Mouse (Mus musculus): Measurements from ENCODE around the gene Mob1b. TPM values are rescaled to one million over a fixed set of nuclear protein-coding genes. Genes with fewer than 3 reads are reported as not detected.

Mob1b gene
- polyA plus RNA-seq, 1 experiment = not detected

DNA sequence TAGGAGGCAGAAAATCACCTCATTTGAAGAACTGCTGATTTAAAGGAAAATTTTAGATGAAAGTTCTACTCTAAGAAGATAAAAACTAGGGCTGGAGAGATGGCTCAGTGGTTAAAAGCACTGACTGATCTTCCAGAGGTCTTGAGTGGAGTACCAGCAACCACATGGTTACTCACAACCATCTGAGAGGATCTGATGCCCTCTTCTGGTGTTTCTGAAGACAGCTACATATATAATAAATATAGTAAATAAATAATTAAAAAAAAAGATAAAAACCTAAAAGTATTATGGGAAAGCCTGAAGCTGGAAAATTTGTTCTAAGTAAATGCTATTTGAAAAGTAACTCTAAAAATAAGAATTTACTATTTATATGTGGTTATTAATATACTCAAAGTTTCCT, 27.6 kb upstream of the Mob1b start:
- Histone ChIP-seq H3K27ac (ENCODE audit: insufficient read depth, low read depth, low read length) (no peak overlapping the region), H3K4me3 (ENCODE audit: insufficient read depth, low read depth, low read length) (no peak overlapping the region), H3K4me1 (ENCODE audit: control insufficient read depth, insufficient read depth, low read length) (no peaks in the 10 kb centered on the region)
- no peak for TF ChIP-seq CTCF (IDR thresholded peaks at IDR 0.05; ENCODE audit: insufficient read depth, low read depth, low read length)
- TF ChIP-seq POLR2A (IDR thresholded peaks at IDR 0.05; ENCODE audit: insufficient read depth, low read depth, low read length) = no peak

- Histone ChIP-seq H3K27ac (ENCODE audit: insufficient read depth, low read depth, low read length) (no peak overlapping the region), H3K4me1 (ENCODE audit: control insufficient read depth, insufficient read depth, low read length) (no peaks in the 10 kb centered on the region), H3K4me3 (ENCODE audit: insufficient read depth, low read depth, low read length) (no peak overlapping the region)
- 78% methylated on average over 5 of the region's 5 CpGs for WGBS
- TF ChIP-seq POLR2A (IDR thresholded peaks at IDR 0.05; ENCODE audit: insufficient read depth, low read depth, low read length) (no peak), CTCF (IDR thresholded peaks at IDR 0.05; ENCODE audit: insufficient read depth, low read depth, low read length) (no peak)
Observed at GRCm38 (mm10) chr5:88697291-88697690, 23.4 kb upstream of the Mob1b start.

DNA sequence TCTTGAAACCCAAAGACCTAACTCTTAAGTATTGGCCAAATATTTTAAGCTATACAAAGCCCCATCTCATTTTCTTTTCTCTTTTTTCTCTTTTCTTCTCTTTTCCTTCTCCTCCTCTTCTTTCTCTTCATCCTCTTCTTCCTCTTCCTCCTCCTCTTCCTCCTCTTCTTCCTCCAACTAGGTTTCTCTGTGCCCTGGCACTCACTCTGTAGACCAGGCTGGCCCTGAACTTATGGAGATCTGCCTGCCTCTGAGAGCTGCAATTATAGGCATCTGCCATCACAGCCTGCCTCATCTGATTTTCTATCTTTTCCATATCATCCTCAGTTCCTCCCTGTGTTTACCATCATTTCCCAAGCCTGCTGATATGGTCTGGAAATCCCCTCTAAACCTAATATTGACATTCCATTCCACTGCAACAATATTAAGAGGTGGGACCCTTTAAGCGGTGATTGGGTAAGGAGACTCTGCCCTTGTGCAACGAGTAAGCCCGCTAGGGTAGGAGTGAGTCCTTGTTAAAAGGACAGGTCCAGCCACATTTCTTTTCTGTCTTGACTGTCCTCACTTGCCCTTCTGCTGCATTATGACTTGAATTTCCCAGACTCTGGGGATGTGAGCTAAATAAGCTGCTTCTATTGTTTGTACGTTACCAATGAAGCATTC, 21.3 kb upstream of the Mob1b start:
- H3K4me1 ChIP-seq (ENCODE audit: control insufficient read depth, insufficient read depth, low read length) = no peaks in the 10 kb centered on the region
- H3K27ac ChIP-seq (ENCODE audit: insufficient read depth, low read depth, low read length) = no peak overlapping the region
- no peak for TF ChIP-seq CTCF (IDR thresholded peaks at IDR 0.05; ENCODE audit: insufficient read depth, low read depth, low read length)
- TF ChIP-seq POLR2A (IDR thresholded peaks at IDR 0.05; ENCODE audit: insufficient read depth, low read depth, low read length) = no peak
- H3K4me3 ChIP-seq (ENCODE audit: insufficient read depth, low read depth, low read length) = no peak overlapping the region
- WGBS = 55% methylated on average over 4 of the region's 4 CpGs

DNA sequence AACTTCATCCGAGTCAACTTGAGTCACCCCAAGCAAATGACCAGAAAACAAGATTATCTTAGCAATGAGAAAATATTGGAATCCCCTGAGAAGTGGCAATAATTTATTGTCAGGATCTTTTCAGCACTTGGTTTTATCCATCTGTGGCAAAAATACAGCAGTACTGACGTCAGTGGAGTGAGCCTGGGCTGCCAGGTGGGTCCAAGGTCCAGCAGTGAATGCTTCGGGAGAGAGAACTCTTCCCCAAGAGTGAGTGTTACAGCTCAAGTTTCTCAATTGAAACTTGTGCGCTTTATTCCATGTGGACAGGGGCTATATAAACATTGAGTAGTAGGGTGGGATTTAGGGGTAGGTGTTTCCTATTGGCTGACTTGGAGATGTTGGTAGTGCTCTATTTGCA, 18.6 kb upstream of the Mob1b start:
- Histone ChIP-seq H3K27ac (ENCODE audit: insufficient read depth, low read depth, low read length) (no peak overlapping the region), H3K4me3 (ENCODE audit: insufficient read depth, low read depth, low read length) (no peak overlapping the region), H3K4me1 (ENCODE audit: control insufficient read depth, insufficient read depth, low read length) (no peaks in the 10 kb centered on the region)
- 88% methylated on average over 4 of the region's 4 CpGs for WGBS
- TF ChIP-seq POLR2A (IDR thresholded peaks at IDR 0.05; ENCODE audit: insufficient read depth, low read depth, low read length) = no peak
- TF ChIP-seq CTCF (IDR thresholded peaks at IDR 0.05; ENCODE audit: insufficient read depth, low read depth, low read length) = no peak

- Histone ChIP-seq H3K4me1 (ENCODE audit: control insufficient read depth, insufficient read depth, low read length) (no peaks in the 10 kb centered on the region), H3K27ac (ENCODE audit: insufficient read depth, low read depth, low read length) (no peak overlapping the region), H3K4me3 (ENCODE audit: insufficient read depth, low read depth, low read length) (no peak overlapping the region)
- no peak for TF ChIP-seq POLR2A (IDR thresholded peaks at IDR 0.05; ENCODE audit: insufficient read depth, low read depth, low read length)
- no peak for TF ChIP-seq CTCF (IDR thresholded peaks at IDR 0.05; ENCODE audit: insufficient read depth, low read depth, low read length)
- WGBS = 69% methylated on average over 4 of the region's 4 CpGs
Observed at GRCm38 (mm10) chr5:88703551-88703950, 17.1 kb upstream of the Mob1b start.

- H3K4me1 ChIP-seq (ENCODE audit: control insufficient read depth, insufficient read depth, low read length) = peaks cover 7% of the 10 kb centered on the region; the same call in 1 of the 2 replicates
- H3K27ac ChIP-seq (ENCODE audit: insufficient read depth, low read depth, low read length) = no peak overlapping the region
- no peak overlapping the region for H3K4me3 ChIP-seq (ENCODE audit: insufficient read depth, low read depth, low read length)
- TF ChIP-seq POLR2A (IDR thresholded peaks at IDR 0.05; ENCODE audit: insufficient read depth, low read depth, low read length) (no peak), CTCF (IDR thresholded peaks at IDR 0.05; ENCODE audit: insufficient read depth, low read depth, low read length) (no peak)
Observed at GRCm38 (mm10) chr5:88711128-88711527, 9.5 kb upstream of the Mob1b start.

GRCm38 (mm10) chr5:88711618-88712224, 8.9 kb upstream of the Mob1b start:
- H3K27ac ChIP-seq (ENCODE audit: insufficient read depth, low read depth, low read length) = no peak overlapping the region
- 22% methylated on average over 10 of the region's 10 CpGs for WGBS
- peaks cover 7% of the 10 kb centered on the region; the same call in 1 of the 2 replicates for H3K4me1 ChIP-seq (ENCODE audit: control insufficient read depth, insufficient read depth, low read length)
- TF ChIP-seq CTCF (IDR thresholded peaks at IDR 0.05; ENCODE audit: insufficient read depth, low read depth, low read length) (no peak), POLR2A (IDR thresholded peaks at IDR 0.05; ENCODE audit: insufficient read depth, low read depth, low read length) (no peak)
- H3K4me3 ChIP-seq (ENCODE audit: insufficient read depth, low read depth, low read length) = no peak overlapping the region

DNA sequence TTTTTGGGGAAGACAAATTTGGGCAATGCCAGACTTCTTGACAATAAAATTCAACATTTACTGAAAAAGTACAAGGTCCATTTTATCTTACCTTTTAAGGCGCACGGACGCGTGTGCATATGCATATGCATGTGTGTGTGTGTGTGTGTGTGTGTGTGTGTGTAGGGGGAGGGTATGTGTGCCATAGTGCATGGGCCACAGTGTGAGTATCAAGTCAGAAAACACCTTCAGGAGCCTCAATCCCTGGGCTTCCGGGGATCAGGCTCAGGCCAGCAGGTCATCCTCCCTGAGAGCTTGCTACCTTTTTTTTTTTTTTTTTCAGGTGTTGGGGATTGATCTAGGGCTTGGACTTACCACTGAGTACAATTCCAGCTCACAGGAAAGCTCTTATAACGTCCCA, 8.3 kb upstream of the Mob1b start:
- WGBS = 69% methylated on average over 6 of the region's 6 CpGs
- no peak for TF ChIP-seq POLR2A (IDR thresholded peaks at IDR 0.05; ENCODE audit: insufficient read depth, low read depth, low read length)
- no peak for TF ChIP-seq CTCF (IDR thresholded peaks at IDR 0.05; ENCODE audit: insufficient read depth, low read depth, low read length)
- Histone ChIP-seq H3K27ac (ENCODE audit: insufficient read depth, low read depth, low read length) (no peak overlapping the region), H3K4me3 (ENCODE audit: insufficient read depth, low read depth, low read length) (no peak overlapping the region), H3K4me1 (ENCODE audit: control insufficient read depth, insufficient read depth, low read length) (peaks cover 7% of the 10 kb centered on the region; the same call in 1 of the 2 replicates)

- WGBS = 84% methylated on average over 2 of the region's 2 CpGs
Observed at GRCm38 (mm10) chr5:88716983-88717382, 3.7 kb upstream of the Mob1b start.

More at GRCm38 (mm10) chr5:88716983-88717382, 3.7 kb upstream of the Mob1b start:
- H3K4me1 ChIP-seq (ENCODE audit: control insufficient read depth, insufficient read depth, low read length) = peaks cover 5% of the 10 kb centered on the region; the same call in 1 of the 2 replicates
- no peak overlapping the region for H3K4me3 ChIP-seq (ENCODE audit: insufficient read depth, low read depth, low read length)
- no peak overlapping the region for H3K27ac ChIP-seq (ENCODE audit: insufficient read depth, low read depth, low read length)
- TF ChIP-seq CTCF (IDR thresholded peaks at IDR 0.05; ENCODE audit: insufficient read depth, low read depth, low read length) (no peak), POLR2A (IDR thresholded peaks at IDR 0.05; ENCODE audit: insufficient read depth, low read depth, low read length) (no peak)

All from olfactory bulb, adult 2 months (tissue).